Mouse (Mus musculus) stomach, postnatal 0 days (tissue): ENCODE results near the gene Prr23a1. TPM values are rescaled to one million over a fixed set of nuclear protein-coding genes. Genes with fewer than 3 reads are reported as not detected.
A peak's percentile ranks its signal among the peaks of the same experiment; 100 is the strongest.
"Not testable (repeated sequence)": the region's sequence is repeated elsewhere in the genome, so short reads cannot be mapped to it uniquely, and the experiment has no call there.

Source experiments
- ATAC-seq: fragments of 200-750 bp; cut with Nextera tagmentation; 2 replicates; pipeline ENCODE4 v1.8.0; 2017; ENCODE audit not compliant: low FRiP score, low TSS enrichment
- DNase-seq: peaks from one replicate; pipeline ENCODE4 v3.0.0-alpha.2; 2016; ENCODE audit warnings: low spot score
- H3K27ac ChIP-seq: fragments of 300-500 bp; sonication (generic); replicated peaks from 2 replicates; pipeline ENCODE4 v1.5.1; 2014; ENCODE audit warnings: mild to moderate bottlenecking, control low read depth
- H3K27me3 ChIP-seq: fragments of 300-500 bp; sonication (generic); 2 replicates; pipeline ENCODE4 v1.6.1; 2014; ENCODE audit warnings: low read length; ENCODE audit not compliant: control insufficient read depth, insufficient read depth
- H3K36me3 ChIP-seq: fragments of 300-500 bp; sonication (generic); 2 replicates; pipeline ENCODE4 v1.6.1; 2014; ENCODE audit warnings: low read length, mixed read lengths; ENCODE audit not compliant: control insufficient read depth, insufficient read depth
- H3K4me1 ChIP-seq: fragments of 300-500 bp; sonication (generic); replicated peaks from 2 replicates; pipeline ENCODE4 v1.6.1; 2014; ENCODE audit warnings: antibody characterized with exemption; ENCODE audit not compliant: control insufficient read depth, insufficient read depth
- H3K4me2 ChIP-seq: fragments of 300-500 bp; sonication (generic); replicated peaks from 2 replicates; pipeline ENCODE4 v1.6.1; 2014; ENCODE audit warnings: low read depth, mild to moderate bottlenecking, control low read depth, moderate library complexity
- H3K4me3 ChIP-seq: fragments of 300-500 bp; sonication (generic); 2 replicates; pipeline ENCODE4 v1.5.1; 2014; ENCODE audit warnings: low read depth, low read length, control low read depth
- H3K9ac ChIP-seq: fragments of 300-500 bp; sonication (generic); 2 replicates; pipeline ENCODE4 v1.6.1; 2014; ENCODE audit warnings: mild to moderate bottlenecking, low read length, control low read depth, mixed read lengths
- H3K9me3 ChIP-seq: fragments of 300-500 bp; sonication (generic); 2 replicates; pipeline ENCODE4 v1.6.1; 2016; ENCODE audit warnings: low read length; ENCODE audit not compliant: control insufficient read depth
- CTCF ChIP-seq: IDR thresholded peaks from 2 replicates; pipeline ENCODE4 v1.5.1; 2016; ENCODE audit warnings: antibody characterized with exemption, low read depth, mild to moderate bottlenecking, moderate library complexity
- EP300 ChIP-seq: optimal IDR thresholded peaks from 2 replicates; pipeline ENCODE3; 2016; ENCODE audit warnings: antibody characterized with exemption
- WGBS: fragments of 180-500 bp; shearing (Covaris S2); extraction: QIAGEN DNeasy Blood & Tissue Kit; methylation state at CpG from one replicate; pipeline ENCODE4 v1.1.7; 2014; 5-methylcytosine and 5-hydroxymethylcytosine counted together
- polyA plus RNA-seq: library from polyadenylated mRNA; unstranded; fragments of >200 nt; fragmentation: Nextera tagmentation; extraction: Ambion mirVana; gene quantifications from 2 replicates; pipeline ENCODE4 v1.2.1, GENCODE M21; 2015

Prr23a1 gene
- polyA plus RNA-seq, 1 experiment from 2014 or later = not detected

GRCm38 (mm10) chr9:98809526-98809925 lies 32.8 kb upstream of the Prr23a1 start:
- WGBS = 39% methylated on average over 2 of the region's 2 CpGs
- peak; percentile 52 for DNase-seq
- not testable (repeated sequence) for ATAC-seq, H3K9me3 ChIP-seq, H3K27ac ChIP-seq, H3K4me2 ChIP-seq, H3K27me3 ChIP-seq, H3K36me3 ChIP-seq, H3K4me3 ChIP-seq, H3K4me1 ChIP-seq, H3K9ac ChIP-seq
- TF ChIP-seq CTCF = peak; percentile 78

- WGBS = 60% methylated on average over 3 of the region's 3 CpGs
- H3K4me3 ChIP-seq = no peak overlapping the region
- no peak for TF ChIP-seq EP300
- TF ChIP-seq CTCF = no peak
- H3K9me3 ChIP-seq = no peaks in the 10 kb centered on the region
- no peak for ATAC-seq
- no peaks in the 10 kb centered on the region for H3K36me3 ChIP-seq
- peak; percentile 8 for DNase-seq
- H3K4me2 ChIP-seq = no peak overlapping the region
- H3K9ac ChIP-seq = no peak overlapping the region
- no peaks in the 10 kb centered on the region for H3K4me1 ChIP-seq
- H3K27ac ChIP-seq = no peak overlapping the region
- no peaks in the 10 kb centered on the region for H3K27me3 ChIP-seq
Measured at GRCm38 (mm10) chr9:98816066-98816465, 26.2 kb upstream of the Prr23a1 start.

GRCm38 (mm10) chr9:98817592-98817991 lies 24.7 kb upstream of the Prr23a1 start:
- H3K9me3 ChIP-seq = no peaks in the 10 kb centered on the region
- H3K27me3 ChIP-seq = no peaks in the 10 kb centered on the region
- no peaks in the 10 kb centered on the region for H3K4me1 ChIP-seq
- H3K9ac ChIP-seq = no peak overlapping the region
- H3K36me3 ChIP-seq = no peaks in the 10 kb centered on the region
- no peak for TF ChIP-seq CTCF
- TF ChIP-seq EP300 = no peak
- H3K27ac ChIP-seq = no peak overlapping the region
- DNase-seq (no peak), ATAC-seq (no peak)
- no peak overlapping the region for H3K4me2 ChIP-seq
- H3K4me3 ChIP-seq = no peak overlapping the region
- WGBS = 79% methylated on average over 7 of the region's 7 CpGs

GRCm38 (mm10) chr9:98818971-98819370 lies 23.3 kb upstream of the Prr23a1 start:
- DNase-seq = no peak
- H3K4me2 ChIP-seq = no peak overlapping the region
- no peak overlapping the region for H3K27ac ChIP-seq
- H3K9me3 ChIP-seq = no peaks in the 10 kb centered on the region
- no peaks in the 10 kb centered on the region for H3K27me3 ChIP-seq
- H3K4me1 ChIP-seq = no peaks in the 10 kb centered on the region
- 72% methylated on average over 5 of the region's 5 CpGs for WGBS
- no peak overlapping the region for H3K4me3 ChIP-seq
- TF ChIP-seq CTCF (no peak), EP300 (no peak)
- no peak for ATAC-seq
- H3K36me3 ChIP-seq = no peaks in the 10 kb centered on the region
- H3K9ac ChIP-seq = no peak overlapping the region

- 84% methylated on average over 2 of the region's 2 CpGs for WGBS
- H3K4me2 ChIP-seq = no peak overlapping the region
- no peak overlapping the region for H3K4me3 ChIP-seq
- no peak for ATAC-seq
- H3K9ac ChIP-seq = no peak overlapping the region
- no peaks in the 10 kb centered on the region for H3K4me1 ChIP-seq
- H3K27ac ChIP-seq = no peak overlapping the region
- no peaks in the 10 kb centered on the region for H3K9me3 ChIP-seq
- TF ChIP-seq EP300 = no peak
- no peak for TF ChIP-seq CTCF
- H3K36me3 ChIP-seq = no peaks in the 10 kb centered on the region
- no peaks in the 10 kb centered on the region for H3K27me3 ChIP-seq
- DNase-seq = no peak
Measured at GRCm38 (mm10) chr9:98819481-98819880, 22.8 kb upstream of the Prr23a1 start.

- DNase-seq (no peak), ATAC-seq (no peak)
- Histone ChIP-seq H3K4me3 (no peak overlapping the region), H3K27ac (no peak overlapping the region), H3K36me3 (no peaks in the 10 kb centered on the region), H3K9ac (no peak overlapping the region), H3K4me1 (no peaks in the 10 kb centered on the region), H3K4me2 (no peak overlapping the region), H3K9me3 (no peaks in the 10 kb centered on the region), H3K27me3 (no peaks in the 10 kb centered on the region)
- TF ChIP-seq EP300 (no peak), CTCF (no peak)
- WGBS = 88% methylated on average over 4 of the region's 4 CpGs
Measured at GRCm38 (mm10) chr9:98820461-98820860, 21.8 kb upstream of the Prr23a1 start.
